Mouse (Mus musculus): Measurements from ENCODE around the gene Uck1.

GRCm38 (mm10) chr2:32260635-32261034 lies 676 bp upstream of the Uck1 start:
- TF ChIP-seq CTCF (IDR thresholded peaks at IDR 0.05; ENCODE audit: control insufficient read depth, insufficient read depth, insufficient read length): no peak
- no peak for TF ChIP-seq USF1 (IDR thresholded peaks at IDR 0.05; ENCODE audit: low read depth)
- no peak for TF ChIP-seq MAX (IDR thresholded peaks at IDR 0.05)
- no peak for TF ChIP-seq CEBPB (IDR thresholded peaks at IDR 0.05; ENCODE audit: low read depth)
- no peak for TF ChIP-seq MYOD1 (IDR thresholded peaks at IDR 0.05; ENCODE audit: control insufficient read depth, insufficient read length, low read depth)
